Mouse (Mus musculus): ENCODE measurements around the gene Dph1.

Gene Dph1

GRCm38 (mm10) chr11:75133391-75133790, 57.6 kb downstream of the Dph1 start:
- DNase-seq (ENCODE audit: low spot score) = no peak

DNA sequence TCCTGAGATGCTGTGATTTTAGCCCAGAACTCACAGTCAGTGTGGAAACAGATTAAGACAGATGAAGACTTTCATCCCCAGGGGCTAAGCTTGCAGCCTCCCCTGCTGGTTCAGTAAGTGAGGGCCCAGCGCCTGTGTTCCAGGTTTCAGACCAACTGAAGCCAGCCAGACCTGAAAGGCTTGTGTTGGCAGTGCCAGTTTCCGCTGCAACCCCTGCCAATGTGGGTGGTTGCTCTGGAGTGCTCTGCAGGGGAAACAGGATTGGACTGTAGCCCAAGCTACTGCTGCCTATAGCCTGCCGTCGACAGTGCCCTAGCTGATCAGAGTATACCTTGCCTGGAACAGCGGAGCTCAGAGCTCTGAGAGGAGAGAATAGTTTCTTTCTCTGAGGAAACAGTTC, 58.8 kb downstream of the Dph1 start:
- DNase-seq (ENCODE audit: low spot score) = no peak

GRCm38 (mm10) chr11:75131300-75131699, 59.7 kb downstream of the Dph1 start:
- no peak for DNase-seq (ENCODE audit: low spot score)

GRCm38 (mm10) chr11:75129481-75129880, 61.6 kb downstream of the Dph1 start:
- DNase-seq (ENCODE audit: low spot score) = no peak
